Mouse (Mus musculus) layer of hippocampus, adult 11-12 months (tissue): ENCODE data around the gene Itpk1.
A peak's percentile ranks its signal among the peaks of the same experiment; 100 is the strongest.

Source experiments
- DNase-seq: peaks from one replicate; pipeline ENCODE4 v3.0.0; 2022; ENCODE audit warnings: low spot score

Gene Itpk1

DNA sequence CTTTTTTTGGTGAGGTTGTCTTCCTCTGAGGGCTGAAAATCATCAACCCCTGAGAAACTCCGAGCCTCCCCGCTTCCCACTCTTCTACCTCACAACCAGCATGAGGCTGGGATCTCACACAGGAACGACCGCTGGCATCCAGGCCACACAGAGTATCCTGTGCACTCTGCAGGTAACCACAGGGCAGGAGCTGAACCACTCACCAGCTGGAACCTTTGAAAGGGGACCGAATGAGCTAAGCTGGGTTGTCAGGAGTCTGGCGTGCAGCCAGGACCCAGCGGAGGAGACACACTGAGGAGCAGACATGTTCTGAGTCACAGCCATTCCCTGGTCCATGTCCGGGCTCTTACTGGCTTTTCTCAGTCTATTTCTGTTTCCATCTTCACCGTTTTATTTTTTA is 111.0 kb downstream of the Itpk1 start:
- peak; percentile 49 for DNase-seq

DNA sequence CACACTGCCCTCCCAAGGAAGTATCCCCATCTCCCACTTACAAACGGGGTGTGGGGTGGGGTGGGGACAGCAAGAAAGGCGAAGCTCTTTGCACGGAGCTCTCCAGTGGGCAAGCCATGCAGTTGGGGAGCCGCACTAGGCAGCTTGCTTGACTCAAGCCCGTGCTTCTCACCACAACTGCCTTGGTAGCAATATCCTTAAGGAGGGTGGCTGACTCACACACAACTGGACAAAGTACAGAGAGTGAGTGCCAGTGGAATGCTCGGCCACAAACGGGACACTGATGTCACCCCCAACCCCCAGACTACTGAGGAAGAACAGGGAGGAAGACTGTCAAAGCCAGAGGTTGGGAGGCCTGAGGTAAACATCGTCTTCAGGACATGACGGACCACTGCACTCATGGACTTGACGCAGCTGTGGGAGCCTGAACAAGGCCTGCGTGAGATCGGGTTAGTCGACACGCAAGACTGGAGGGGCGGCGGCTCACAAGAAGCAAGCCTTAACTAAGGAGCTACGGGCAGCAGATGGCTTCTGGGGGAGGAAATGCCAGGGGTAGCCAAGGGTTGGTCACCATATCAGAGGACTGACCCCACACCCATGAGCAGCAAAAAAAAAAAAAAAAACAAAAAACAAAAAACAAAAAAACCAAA is 113.9 kb downstream of the Itpk1 start:
- no peak for DNase-seq

DNA sequence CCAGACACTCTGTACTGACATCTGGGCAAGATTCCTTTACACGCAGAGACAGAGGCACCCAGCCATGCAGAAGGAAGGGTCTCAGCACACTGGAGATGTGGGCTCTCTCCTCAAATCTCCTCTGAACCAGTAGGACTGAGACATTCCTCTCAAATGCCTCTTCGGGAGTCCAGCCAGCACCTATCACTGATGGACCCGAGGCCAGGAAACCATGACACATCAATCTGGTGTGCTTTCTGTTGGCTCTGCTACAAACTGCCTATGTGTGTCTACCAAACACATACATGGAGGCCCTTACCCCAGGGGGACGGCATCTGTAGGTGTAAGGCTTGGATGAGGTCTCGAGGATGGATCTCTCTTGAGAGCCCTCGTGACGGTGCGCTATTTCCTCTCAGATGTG is 117.6 kb downstream of the Itpk1 start:
- no peak for DNase-seq

DNA sequence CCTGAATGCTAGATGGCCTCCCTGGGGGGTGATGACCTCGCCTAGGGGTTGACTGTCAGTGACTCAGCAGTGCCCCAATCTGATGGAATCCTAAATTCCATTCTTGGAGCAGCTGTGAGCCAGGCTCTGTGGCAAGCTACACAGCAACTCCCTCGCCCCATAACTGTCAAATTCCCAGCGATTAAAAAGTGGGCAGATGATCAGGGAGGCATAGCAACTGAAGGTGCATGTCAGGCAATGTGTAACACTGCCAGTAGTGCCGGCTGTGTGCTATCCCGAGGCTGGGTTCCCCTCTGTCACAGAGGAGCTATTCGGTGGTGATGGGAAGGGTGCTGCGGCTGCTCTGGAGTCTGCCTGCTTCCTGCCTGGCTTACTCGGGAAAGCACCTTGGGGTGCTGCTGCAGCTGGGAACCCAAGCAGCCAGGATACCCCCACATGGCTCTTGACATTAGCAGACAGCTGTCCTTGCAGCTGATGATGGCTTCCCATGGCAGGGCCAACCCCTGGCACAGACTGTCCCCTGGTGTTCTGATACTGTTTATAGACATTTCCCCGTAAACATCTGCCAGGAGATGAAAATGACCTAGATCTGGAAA is 118.3 kb downstream of the Itpk1 start:
- peak; percentile 56 for DNase-seq

DNA sequence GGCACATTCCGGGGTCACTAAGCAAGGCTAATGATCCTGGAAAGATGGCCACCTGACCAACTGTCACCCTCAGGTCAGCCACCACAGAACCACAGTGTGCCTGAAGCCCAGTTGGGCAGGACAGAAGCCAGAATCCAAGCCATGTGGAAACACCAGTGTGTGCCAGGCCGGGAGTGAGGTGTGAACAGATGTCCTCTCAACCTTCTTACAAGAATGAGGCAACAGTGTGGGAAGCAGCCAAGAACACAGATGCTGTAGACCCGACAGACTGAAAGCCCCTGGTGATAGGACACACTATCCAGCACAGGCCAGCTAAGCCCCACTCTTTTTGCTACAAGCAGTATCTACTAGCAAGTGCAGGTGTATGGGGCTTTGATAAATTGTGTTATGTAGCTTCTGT is 119.3 kb downstream of the Itpk1 start:
- peak; percentile 37 for DNase-seq

DNA sequence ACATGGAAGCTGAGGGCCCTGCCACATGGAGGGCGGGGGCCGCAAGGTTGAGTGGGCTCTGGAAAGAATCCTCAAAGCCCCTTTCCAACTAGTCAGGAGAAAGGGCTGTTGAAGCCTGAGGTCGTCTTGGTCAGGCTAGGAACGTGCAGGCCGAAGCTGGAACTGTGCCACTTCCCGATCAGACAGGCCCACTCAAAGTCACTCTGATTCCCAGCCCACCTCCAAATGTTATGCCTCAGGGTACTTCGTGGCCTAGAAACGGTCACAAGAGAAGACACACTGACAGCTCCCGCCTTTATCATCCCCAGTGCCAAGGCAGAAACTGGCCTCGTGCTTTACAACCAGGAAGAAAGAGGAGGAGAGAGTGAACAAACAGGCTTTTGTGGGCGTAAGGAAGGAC is 122.3 kb downstream of the Itpk1 start:
- no peak for DNase-seq

DNA sequence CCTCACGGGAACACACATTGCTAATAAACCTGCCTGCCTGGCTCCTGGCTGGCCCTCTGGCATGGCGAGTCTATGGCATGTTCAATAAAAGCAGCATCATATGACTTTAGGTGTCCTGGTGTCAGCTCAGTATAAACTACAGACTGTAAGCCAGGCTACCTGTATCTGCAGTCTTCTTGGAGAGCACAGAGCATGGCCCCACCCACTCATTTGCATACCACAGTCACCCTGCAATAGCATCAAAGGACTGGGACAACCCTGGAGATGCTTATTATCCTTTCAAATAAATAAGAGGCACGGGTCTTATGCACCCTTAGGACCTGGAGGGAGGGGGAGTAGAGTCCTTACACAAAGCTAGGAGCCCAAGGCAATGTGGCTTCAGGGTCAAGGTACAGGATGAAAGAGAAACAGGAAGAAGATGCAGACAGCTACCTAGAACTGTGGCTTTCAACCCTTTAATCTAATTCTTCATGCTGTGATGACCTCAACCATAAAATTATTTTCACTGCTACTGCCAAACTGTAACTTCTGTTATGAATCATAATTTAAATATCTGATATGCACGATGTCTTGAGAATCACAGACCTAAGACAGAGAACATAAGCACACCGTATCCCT is 123.0 kb downstream of the Itpk1 start:
- DNase-seq, result no peak

DNA sequence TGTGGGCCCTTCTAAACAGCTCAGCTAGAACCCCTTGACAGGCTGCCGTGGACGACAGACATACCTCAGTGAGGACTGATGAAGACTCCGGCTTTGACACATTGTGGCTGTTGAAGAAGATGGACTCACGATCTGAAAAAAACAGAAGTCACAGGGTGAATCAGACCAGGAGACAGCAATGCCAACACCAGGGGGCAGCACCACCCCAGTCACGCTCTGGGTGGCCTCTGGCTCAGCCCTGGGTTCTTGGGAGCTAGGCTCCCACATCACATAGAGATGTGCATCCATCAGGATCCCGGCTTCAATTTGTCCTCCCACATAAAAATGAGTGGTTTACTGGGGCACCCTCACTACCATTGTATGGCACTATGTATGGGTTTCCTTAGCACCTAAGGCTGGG is 125.7 kb downstream of the Itpk1 start:
- DNase-seq, result peak; percentile 87

DNA sequence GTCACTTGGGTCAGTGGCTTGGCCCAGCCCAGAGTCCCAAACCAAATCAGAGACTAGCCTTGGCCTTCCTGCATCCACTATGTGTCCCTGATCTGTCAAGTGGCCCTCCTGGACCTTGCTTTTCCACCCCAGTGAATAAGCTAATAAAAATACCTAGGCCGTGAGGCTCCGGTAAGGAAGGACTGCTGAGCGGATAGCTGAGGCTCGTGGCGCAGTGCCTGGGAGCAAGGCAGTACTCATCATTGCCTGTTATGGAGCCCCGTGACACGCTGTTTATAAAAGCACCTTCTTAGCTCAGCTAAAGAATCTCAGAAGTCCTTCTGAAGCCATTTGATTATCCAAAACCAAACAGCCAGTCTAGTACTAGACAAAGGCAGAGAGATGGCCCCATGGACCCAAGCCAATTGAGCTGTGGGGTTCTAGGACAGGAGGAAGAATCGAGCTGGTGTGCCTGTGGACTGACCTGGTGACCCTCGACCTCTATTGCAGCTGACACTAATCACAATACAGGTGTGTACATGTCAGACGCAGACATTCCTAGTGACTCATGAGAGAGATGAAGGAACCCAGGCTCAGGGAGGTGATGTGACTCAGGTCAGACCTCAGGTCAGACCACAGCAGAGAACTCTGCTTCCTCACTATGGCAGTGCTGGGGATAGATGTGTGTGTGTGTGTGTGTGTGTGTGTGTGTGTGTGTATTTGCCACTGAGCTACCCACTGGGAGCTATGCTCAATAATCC is 127.9 kb downstream of the Itpk1 start:
- DNase-seq, result no peak

DNA sequence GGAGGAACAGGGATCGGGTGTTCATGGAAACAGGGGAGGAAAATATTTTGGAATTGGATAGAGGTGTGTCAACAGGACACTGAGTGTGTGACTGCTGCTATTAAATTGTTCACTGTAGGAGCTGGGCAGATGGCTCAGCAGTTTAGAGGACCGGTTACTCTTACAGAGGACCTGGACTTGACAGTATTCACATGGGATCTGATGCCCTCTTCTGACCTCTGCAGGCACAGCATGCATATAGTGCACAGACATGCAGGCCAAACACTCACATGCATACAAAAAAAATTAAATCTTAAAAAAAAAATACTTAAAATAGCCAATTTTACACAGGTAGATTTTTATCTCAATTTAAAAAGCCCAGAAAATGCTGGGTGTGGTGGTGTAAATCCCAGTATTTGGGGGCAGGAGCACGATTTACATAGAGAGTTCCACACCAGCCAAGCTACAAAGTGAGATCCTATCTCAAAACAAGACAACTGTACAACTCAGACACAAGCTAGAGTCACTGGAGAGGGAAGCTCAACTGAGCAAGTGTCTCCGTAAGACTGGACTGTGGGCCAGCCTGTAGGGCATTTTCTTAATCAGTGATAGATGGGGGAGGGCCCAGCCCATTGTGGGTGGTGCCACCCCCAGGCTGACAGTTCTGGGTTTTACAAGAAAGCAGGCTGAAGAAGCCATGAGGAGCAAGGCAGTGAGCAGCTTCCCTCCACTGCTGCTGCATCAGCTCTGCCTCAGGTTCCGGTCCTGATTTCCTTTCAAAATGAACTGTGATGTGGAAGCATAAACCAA is 129.0 kb downstream of the Itpk1 start:
- DNase-seq, result no peak

DNA sequence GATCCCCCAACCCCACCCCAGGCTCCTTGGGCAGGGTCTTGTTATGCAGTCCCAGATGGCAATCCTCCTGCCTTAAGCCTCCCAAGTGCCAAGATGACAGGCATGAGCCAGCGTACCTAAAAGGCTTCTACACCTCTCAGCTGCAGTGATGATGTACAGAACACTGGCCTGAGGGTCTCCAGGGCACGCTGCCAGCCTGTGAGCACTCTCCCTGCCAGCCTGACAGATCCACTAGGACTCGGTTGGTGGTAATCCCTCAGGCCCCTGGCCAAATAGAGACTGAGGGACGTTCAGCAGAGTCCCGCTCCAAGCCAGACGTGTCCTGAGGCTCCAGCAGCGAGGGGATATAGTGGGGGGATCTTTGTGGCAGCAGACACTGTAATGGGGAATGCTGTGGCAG is 131.7 kb downstream of the Itpk1 start:
- no peak for DNase-seq

DNA sequence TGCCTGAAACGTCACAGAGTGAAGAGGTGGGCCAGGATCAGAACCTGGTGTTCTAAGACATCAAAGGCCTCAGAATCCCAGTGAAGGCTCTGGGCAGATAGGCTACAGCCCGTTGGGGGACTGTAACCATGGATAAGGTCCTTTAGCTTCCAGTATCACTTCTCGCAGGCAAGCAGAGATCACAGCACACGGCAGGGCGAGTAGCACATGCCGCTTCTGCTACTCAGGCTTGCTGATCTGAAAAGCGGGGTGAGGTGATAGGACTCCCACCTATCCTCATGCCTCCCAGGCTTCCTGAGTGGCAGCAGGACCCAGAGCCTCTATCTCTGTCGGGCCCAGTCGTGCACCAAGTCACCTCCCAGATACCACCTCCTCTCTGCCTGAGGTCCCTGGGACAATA is 133.1 kb downstream of the Itpk1 start:
- DNase-seq, result no peak

DNA sequence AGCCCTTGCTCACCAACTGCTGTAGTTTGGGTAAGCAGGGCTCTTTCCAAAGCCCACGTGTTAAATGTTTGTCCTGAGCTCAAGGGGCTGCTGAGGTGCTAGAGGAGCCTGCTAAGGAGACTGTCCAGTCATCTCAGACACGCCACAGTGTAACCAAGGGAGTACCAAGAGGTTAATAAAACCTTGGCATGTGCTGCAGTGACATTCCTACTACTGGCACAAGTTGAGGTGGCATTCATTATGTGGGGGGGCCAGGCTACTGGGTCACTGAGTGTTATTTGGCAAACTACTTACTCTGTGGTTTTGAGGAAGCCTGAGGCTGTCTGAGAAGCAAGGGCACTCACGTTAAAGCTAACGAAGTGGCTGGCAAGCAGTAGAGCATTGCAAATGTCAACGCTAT is 134.0 kb downstream of the Itpk1 start:
- no peak for DNase-seq

DNA sequence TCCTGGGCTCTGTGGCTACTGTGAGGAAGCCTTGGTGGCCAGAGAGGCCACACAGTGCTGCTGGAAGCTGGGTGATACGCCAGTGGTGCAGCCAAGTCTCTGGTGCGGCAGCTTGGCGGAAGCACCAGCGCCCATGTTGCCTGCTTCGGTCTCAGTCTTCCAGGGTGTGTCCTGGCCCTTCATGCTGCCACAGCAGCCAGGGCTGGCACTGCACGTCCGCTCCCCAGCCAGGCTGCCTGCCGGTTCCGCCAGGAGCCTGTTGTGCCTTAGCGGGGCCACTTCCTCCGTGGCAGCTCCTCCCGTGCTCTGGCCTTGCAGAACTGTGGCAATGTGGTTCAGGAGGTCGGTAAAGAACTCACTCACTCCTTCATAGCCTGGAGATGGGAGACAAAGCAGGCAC is 134.6 kb downstream of the Itpk1 start:
- no peak for DNase-seq

DNA sequence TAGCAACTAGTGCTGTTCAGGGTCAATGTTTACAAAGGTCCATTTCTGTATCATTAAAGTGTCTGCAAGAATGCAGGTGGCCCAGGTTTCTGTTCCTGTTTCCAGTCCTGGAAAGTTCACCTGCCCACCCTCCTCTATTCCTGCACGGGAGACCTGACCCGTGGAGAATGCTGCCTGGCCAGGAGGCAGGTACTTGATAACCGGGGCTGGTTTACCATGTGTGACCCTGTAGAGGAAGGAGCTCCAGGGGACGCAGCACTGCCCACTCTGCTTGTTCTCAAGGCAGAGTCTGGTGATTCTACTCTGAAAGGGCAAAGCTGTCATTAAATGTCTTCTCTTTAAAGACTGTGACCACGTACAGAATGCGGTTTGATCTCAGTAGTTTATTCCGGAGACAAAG is 136.5 kb downstream of the Itpk1 start:
- DNase-seq, result no peak

DNA sequence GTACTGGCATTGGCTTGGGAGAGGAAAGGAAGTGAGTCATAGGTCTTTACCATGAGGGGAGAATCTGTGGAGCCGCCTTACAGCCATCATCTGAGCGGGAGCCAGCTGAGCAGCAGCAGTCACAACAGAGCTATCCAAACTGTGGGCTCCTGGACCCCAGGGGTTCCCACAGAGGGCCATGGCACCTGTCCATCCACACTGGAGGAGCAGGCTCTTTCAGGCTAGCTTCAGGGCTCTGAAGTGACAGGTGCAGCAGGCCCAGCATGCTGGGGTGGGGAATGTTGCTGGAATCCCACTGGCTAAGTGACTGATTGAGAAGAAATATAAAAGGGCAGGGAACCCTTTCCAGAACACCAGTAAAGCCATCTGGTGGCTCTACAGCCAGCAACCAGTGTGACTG is 137.8 kb downstream of the Itpk1 start:
- DNase-seq, result no peak

DNA sequence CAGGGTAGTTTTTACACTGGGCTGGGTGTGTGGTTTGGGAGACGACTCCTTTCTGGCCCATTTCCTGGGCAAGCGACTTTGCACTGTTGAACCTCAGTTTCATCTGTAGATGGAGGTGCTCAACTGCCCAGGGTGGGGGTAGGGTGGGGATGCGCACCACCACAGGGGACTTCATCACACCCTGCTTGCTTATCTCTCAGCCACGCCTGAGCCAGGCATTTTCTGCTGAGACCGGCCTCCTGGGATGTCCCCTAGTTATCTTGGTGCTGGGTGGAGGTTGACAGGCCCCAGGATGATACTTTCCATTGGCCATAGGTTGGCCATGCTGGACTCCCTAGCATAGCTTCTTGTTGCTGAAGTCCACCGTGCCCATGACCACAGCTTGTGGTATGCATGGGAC is 139.6 kb downstream of the Itpk1 start:
- DNase-seq, result no peak

DNA sequence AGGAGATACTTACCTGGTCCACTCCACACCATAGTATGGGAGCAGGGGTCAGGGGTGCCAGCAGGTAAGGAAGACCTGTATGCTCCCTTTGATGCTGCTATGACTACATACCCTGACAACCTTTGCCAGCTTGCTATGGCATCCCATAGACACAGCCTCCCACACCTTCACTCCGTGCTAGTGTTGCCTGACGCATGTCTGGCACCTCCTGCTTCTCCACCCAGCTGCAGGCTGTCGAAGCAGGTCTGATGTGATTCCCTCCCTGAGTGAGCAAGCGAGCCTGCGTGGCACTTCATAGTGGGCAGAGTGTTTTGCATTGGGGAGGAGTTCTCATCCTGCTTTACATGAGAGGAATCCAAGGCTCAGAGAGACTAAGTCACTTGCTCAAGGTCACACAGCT is 147.4 kb downstream of the Itpk1 start:
- DNase-seq, result no peak

DNA sequence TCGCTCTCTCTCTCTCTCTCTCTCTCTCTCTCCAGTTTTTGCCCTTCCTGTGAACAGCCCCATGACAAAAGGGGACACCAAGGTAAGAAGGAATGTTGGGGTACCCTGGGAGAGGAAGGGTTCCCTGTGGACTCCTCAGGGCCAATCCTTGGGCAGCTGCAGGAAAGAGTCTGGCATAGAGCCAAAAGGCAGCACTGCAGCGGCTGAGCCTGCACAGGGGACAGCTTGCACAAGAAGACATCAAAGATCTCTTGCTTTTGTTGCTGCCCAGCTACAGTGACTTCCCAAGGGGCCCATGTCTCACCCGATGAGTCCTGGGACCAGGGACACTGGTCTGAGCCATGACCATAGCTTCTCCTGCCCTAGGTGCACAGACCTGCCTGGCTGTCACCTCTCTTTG is 148.9 kb downstream of the Itpk1 start:
- no peak for DNase-seq

DNA sequence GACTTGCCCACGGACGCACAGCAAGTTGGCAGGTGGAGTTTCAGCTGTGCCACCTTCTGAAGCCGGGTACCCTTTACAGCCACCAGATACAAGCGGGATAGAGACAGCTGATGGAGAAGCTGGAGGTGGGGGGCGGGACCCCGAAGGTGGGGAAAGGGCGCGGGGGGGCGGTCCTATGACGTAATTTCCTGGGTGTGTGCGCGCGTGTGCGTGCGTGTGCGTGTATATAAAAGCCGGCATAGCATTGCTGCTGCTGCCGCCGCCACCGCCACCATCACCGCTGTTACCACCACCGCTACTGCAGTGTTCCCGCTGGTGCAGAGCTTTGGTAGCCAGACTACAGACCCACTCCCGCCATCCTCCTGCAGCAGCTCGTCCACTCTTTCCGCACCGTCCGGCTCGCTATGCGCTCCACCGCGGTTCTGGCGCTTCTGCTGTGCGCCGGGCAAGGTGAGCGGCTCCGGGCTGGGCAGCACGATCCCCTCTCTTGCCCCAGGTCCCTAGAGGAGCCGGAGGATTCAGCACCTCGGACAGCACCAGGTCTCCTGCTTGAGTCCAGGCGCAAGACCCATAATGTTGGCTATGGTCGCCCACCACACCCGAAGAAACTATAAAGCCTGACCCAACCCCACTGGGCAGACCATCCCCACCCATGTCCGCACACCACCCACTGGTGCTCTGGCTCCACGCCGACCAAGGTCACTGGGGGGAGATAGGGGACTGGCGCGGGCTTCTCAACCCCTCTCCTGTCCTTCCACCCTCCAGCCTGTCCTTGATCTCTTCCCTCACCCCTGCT is 149.8 kb downstream of the Itpk1 start, which contains the start of gene Chga:
Gene Chga, plus strand, starts transcription at position 249 of the 796 bp plus-strand sequence.
- peak; percentile 79 for DNase-seq

DNA sequence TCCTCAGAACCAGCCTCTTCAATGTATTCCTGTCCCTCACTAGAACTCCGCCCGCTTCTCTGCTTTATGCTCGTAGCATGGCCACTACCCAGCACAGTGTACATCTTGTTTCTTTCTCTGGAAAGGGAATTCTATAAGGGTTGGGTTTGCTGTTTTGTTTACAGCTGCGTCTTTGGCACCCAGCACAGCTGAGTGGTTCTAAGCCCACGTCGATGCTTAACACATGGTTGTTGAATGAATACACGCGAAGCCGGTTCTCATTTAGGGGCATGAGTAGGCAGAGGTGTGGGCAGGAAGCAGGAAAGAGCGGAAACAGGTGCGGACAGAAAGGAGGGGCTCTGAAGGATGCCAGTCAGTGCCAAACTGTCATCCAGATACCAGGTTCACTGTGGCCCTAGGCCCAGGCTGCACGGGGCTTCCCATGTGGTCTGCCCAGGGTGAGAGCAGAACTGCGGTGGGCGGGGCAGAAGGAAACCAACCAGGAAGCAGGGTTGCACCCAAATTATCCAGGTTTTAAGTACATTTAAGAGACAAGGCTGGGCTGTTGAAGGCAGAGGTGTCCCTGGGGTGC is 150.9 kb downstream of the Itpk1 start:
- DNase-seq, result no peak
